8 mouse cellular contexts compared by ENCODE assay signal in genomic region chr19:34550205-34550533, GRCm38 (mm10). TPM values are rescaled to one million over a fixed set of nuclear protein-coding genes. Genes with fewer than 3 reads are reported as not detected.
A peak's percentile ranks its signal among the peaks of the same experiment; 100 is the strongest.
DNase-seq lines count a peak whose midpoint lies in the region; ATAC-seq and TF ChIP-seq lines count a peak whose summit lies in the region.

No protein-coding gene starts in this region.

- peak overlapping the region; percentile 62 for H3K27ac ChIP-seq in heart, adult 2 months
- peak overlapping the region; percentile 36 for H3K27ac ChIP-seq in forebrain, postnatal 0 days (ENCODE audit: low read depth, low read length)
- no peak overlapping the region for H3K27ac ChIP-seq in liver, postnatal 0 days (ENCODE audit: low read depth)

- WGBS in heart, adult 2 months: 25% methylated on average over 4 of the region's 4 CpGs
- WGBS in forebrain, postnatal 0 days: 29% methylated on average over 4 of the region's 4 CpGs
- 31% methylated on average over 4 of the region's 4 CpGs for WGBS in liver, postnatal 0 days (ENCODE audit: insufficient replicate concordance)

- no peaks in the 10 kb centered on the region for H3K27me3 ChIP-seq in heart, adult 2 months (ENCODE audit: control insufficient read depth, insufficient read depth, low read length)
- no peaks in the 10 kb centered on the region; the same call in 1 of the 2 replicates for H3K27me3 ChIP-seq in forebrain, postnatal 0 days (ENCODE audit: insufficient read depth, low read length)
- H3K27me3 ChIP-seq in liver, postnatal 0 days (ENCODE audit: insufficient read depth, low read length): no peaks in the 10 kb centered on the region

- H3K9ac ChIP-seq in heart, adult 2 months (ENCODE audit: low read depth, low read length): no peak overlapping the region
- peak overlapping the region; percentile 58 for H3K9ac ChIP-seq in forebrain, postnatal 0 days
- H3K9ac ChIP-seq in liver, postnatal 0 days (replicated peaks): peak overlapping the region; percentile 28; the same call in 1 of the 2 replicates

- intact Hi-C loops in heart, adult 2 months (cut with DNase I): loop anchor here (2.0 to 5.0 kb wide), 4 partner anchors 23 to 307 kb away; partner anchors contain the start of genes Ifit3b and Lipa
- intact Hi-C loops in heart, postnatal 14 days (cut with DNase I): loop anchor here (5.0 to 10.0 kb wide), 2 partner anchors 225 to 308 kb away; no protein-coding TSS in a partner anchor

- H3K79me2 ChIP-seq in heart, adult 2 months (replicated peaks; ENCODE audit: control insufficient read depth, insufficient read depth, low read length): no peaks in the 10 kb centered on the region

- peak overlapping the region; percentile 64 for H3K4me2 ChIP-seq in forebrain, postnatal 0 days (ENCODE audit: low read depth)
- H3K4me2 ChIP-seq in liver, postnatal 0 days (ENCODE audit: low read depth, low read length): peak overlapping the region; percentile 73

- no peaks in the 10 kb centered on the region for H3K9me3 ChIP-seq in forebrain, postnatal 0 days (ENCODE audit: low read length)
- H3K9me3 ChIP-seq in liver, postnatal 0 days (ENCODE audit: low read length): no peaks in the 10 kb centered on the region

- peak; percentile 5 for ATAC-seq in CD4-positive, CD25-positive, alpha-beta regulatory T cell, adult 4 months
- no peak for ATAC-seq in forebrain, postnatal 0 days
- no peak for ATAC-seq in liver, postnatal 0 days
- ATAC-seq in granulocyte monocyte progenitor cell, adult 5-6 weeks (replicated peaks; ENCODE audit: poor library complexity, severe bottlenecking): no peak

- TF ChIP-seq EP300 in heart, adult 2 months (IDR thresholded peaks at IDR 0.05; ENCODE audit: insufficient read depth, low read depth, low read length): no peak
- no peak for TF ChIP-seq EP300 in liver, postnatal 0 days (IDR thresholded peaks at IDR 0.05; ENCODE audit: low read depth)

- DNase-seq in heart, adult 2 months: no peak
- DNase-seq in heart, postnatal 14 days: no peak
- DNase-seq in forebrain, postnatal 0 days: no peak
- DNase-seq in liver, postnatal 0 days: no peak
- DNase-seq in gastrocnemius, postnatal 4 days (ENCODE audit: low spot score in 2 of 2): no peak
- no peak for DNase-seq in kidney, adult 8-10 months

- TF ChIP-seq POLR2A in heart, adult 2 months (IDR thresholded peaks at IDR 0.05; ENCODE audit: insufficient read depth, low read depth, low read length): no peak

- peaks cover 7% of the 10 kb centered on the region for H3K4me1 ChIP-seq in heart, adult 2 months (ENCODE audit: control insufficient read depth, insufficient read depth, low read length)
- H3K4me1 ChIP-seq in forebrain, postnatal 0 days (ENCODE audit: insufficient read depth): no peaks in the 10 kb centered on the region
- H3K4me1 ChIP-seq in liver, postnatal 0 days (ENCODE audit: insufficient read depth): peaks cover 8% of the 10 kb centered on the region; the same call in 1 of the 2 replicates

- peak overlapping the region; percentile 44; the same call in 1 of the 2 replicates for H3K4me3 ChIP-seq in heart, adult 2 months
- H3K4me3 ChIP-seq in forebrain, postnatal 0 days (ENCODE audit: low read depth, low read length): peak overlapping the region; percentile 64
- H3K4me3 ChIP-seq in liver, postnatal 0 days (ENCODE audit: low read depth, low read length): peak overlapping the region; percentile 52

- no peak for TF ChIP-seq CTCF in heart, adult 2 months (IDR thresholded peaks at IDR 0.05)
- no peak for TF ChIP-seq CTCF in forebrain, postnatal 0 days (IDR thresholded peaks at IDR 0.05; ENCODE audit: low read depth)
- TF ChIP-seq CTCF in liver, postnatal 0 days (IDR thresholded peaks at IDR 0.05; ENCODE audit: low read depth): no peak

- peaks cover 14% of the 10 kb centered on the region for H3K36me3 ChIP-seq in heart, adult 2 months (ENCODE audit: control insufficient read depth, insufficient read depth, low read length)
- H3K36me3 ChIP-seq in forebrain, postnatal 0 days (ENCODE audit: insufficient read depth): no peaks in the 10 kb centered on the region
- no peaks in the 10 kb centered on the region for H3K36me3 ChIP-seq in liver, postnatal 0 days (replicated peaks; ENCODE audit: insufficient read depth, low read length)

RNA-seq across cellular contexts. Expression of gene Ifit2, which starts 0.3 kb away (rescaled TPM):
- total RNA-seq in heart, adult 2 months (2021): 1 to 10 TPM; 3.4 to 4.2 TPM
- polyA plus RNA-seq in heart, adult 2 months (2012; rRNA removed): 1.8 and 5.3 TPM in 2 replicates
- total RNA-seq in heart, postnatal 14 days (2021): 1 to 10 TPM; 3.3 to 3.5 TPM
- polyA plus RNA-seq in CD4-positive, CD25-positive, alpha-beta regulatory T cell, adult 4 months (2017; shearing (Covaris generic)): 10 to 100 TPM; 28.5 to 31.7 TPM
- total RNA-seq in forebrain, postnatal 0 days (2014; rRNA removed): 11.1 and 11.9 TPM in 2 replicates
- 6.3 and 8.0 TPM in 2 replicates for polyA plus RNA-seq in forebrain, postnatal 0 days (2015; fragmentation: Nextera tagmentation; extraction: Ambion mirVana)
- 3.5 and 3.7 TPM in 2 replicates for polyA plus RNA-seq in liver, postnatal 0 days (2015; fragmentation: Nextera tagmentation; extraction: Ambion mirVana)
- total RNA-seq in granulocyte monocyte progenitor cell, adult 5-6 weeks (2014; fragmentation: Nextera tagmentation): 8.9 and 9.2 TPM in 2 replicates
- total RNA-seq in granulocyte monocyte progenitor cell, adult 5-6 weeks (2017): 17.8 and 19.6 TPM in 2 replicates
- total RNA-seq in gastrocnemius, postnatal 4 days (2021): 1 to 10 TPM; 5.2 to 5.7 TPM

RNA-seq across cellular contexts. Expression of gene Lipa, which starts 22.9 kb away (rescaled TPM):
- 10 to 100 TPM; 24.9 to 25.1 TPM for total RNA-seq in heart, adult 2 months (2021)
- 18.8 and 30.9 TPM in 2 replicates for polyA plus RNA-seq in heart, adult 2 months (2012; rRNA removed)
- total RNA-seq in heart, postnatal 14 days (2021): 10 to 100 TPM; 26.9 to 28.6 TPM
- polyA plus RNA-seq in CD4-positive, CD25-positive, alpha-beta regulatory T cell, adult 4 months (2017; shearing (Covaris generic)): 100 to 1,000 TPM; 100 to 102 TPM
- total RNA-seq in forebrain, postnatal 0 days (2014; rRNA removed): 17.9 and 21.9 TPM in 2 replicates
- 15.3 and 17.3 TPM in 2 replicates for polyA plus RNA-seq in forebrain, postnatal 0 days (2015; fragmentation: Nextera tagmentation; extraction: Ambion mirVana)
- 139 and 144 TPM in 2 replicates for polyA plus RNA-seq in liver, postnatal 0 days (2015; fragmentation: Nextera tagmentation; extraction: Ambion mirVana)
- 45.6 and 49.7 TPM in 2 replicates for total RNA-seq in granulocyte monocyte progenitor cell, adult 5-6 weeks (2014; fragmentation: Nextera tagmentation)
- total RNA-seq in granulocyte monocyte progenitor cell, adult 5-6 weeks (2017): 31.4 and 33.1 TPM in 2 replicates
- total RNA-seq in gastrocnemius, postnatal 4 days (2021): 10 to 100 TPM; 20.3 to 20.6 TPM

RNA-seq across cellular contexts. Expression of gene Ifit3, which starts 33.2 kb away (rescaled TPM):
- 1 to 10 TPM; 3.7 to 4.4 TPM for total RNA-seq in heart, adult 2 months (2021)
- 2.9 and 7.6 TPM in 2 replicates for polyA plus RNA-seq in heart, adult 2 months (2012; rRNA removed)
- 1 to 10 TPM; 1.2 to 1.3 TPM for total RNA-seq in heart, postnatal 14 days (2021)
- 10 to 100 TPM; 47.4 to 70.7 TPM for polyA plus RNA-seq in CD4-positive, CD25-positive, alpha-beta regulatory T cell, adult 4 months (2017; shearing (Covaris generic))
- total RNA-seq in forebrain, postnatal 0 days (2014; rRNA removed): 2.3 and 2.7 TPM in 2 replicates
- 2.7 and 3.2 TPM in 2 replicates for polyA plus RNA-seq in forebrain, postnatal 0 days (2015; fragmentation: Nextera tagmentation; extraction: Ambion mirVana)
- polyA plus RNA-seq in liver, postnatal 0 days (2015; fragmentation: Nextera tagmentation; extraction: Ambion mirVana): 10.1 and 11.7 TPM in 2 replicates
- not detected in 2 replicates for total RNA-seq in granulocyte monocyte progenitor cell, adult 5-6 weeks (2014; fragmentation: Nextera tagmentation)
- 1.1 and 3.5 TPM in 2 replicates for total RNA-seq in granulocyte monocyte progenitor cell, adult 5-6 weeks (2017)
- 1 to 10 TPM in 1 of 2 experiments, under 1 TPM in 1; 0.65 to 1.3 TPM for total RNA-seq in gastrocnemius, postnatal 4 days (2021)

RNA-seq across cellular contexts. Expression of gene Ifit1bl1, which starts 51.6 kb away (rescaled TPM):
- 1 to 10 TPM; 1.5 to 1.8 TPM for total RNA-seq in heart, adult 2 months (2021)
- 1.3 and 2.8 TPM in 2 replicates for polyA plus RNA-seq in heart, adult 2 months (2012; rRNA removed)
- under 1 TPM; 0.88 to 1.00 TPM for total RNA-seq in heart, postnatal 14 days (2021)
- 100 to 1,000 TPM; 116 to 127 TPM for polyA plus RNA-seq in CD4-positive, CD25-positive, alpha-beta regulatory T cell, adult 4 months (2017; shearing (Covaris generic))
- 1.8 and 2.5 TPM in 2 replicates for total RNA-seq in forebrain, postnatal 0 days (2014; rRNA removed)
- polyA plus RNA-seq in forebrain, postnatal 0 days (2015; fragmentation: Nextera tagmentation; extraction: Ambion mirVana): 1.4 and 1.6 TPM in 2 replicates
- polyA plus RNA-seq in liver, postnatal 0 days (2015; fragmentation: Nextera tagmentation; extraction: Ambion mirVana): 0.75 TPM in 2 replicates
- total RNA-seq in granulocyte monocyte progenitor cell, adult 5-6 weeks (2014; fragmentation: Nextera tagmentation): not detected in 2 replicates
- total RNA-seq in granulocyte monocyte progenitor cell, adult 5-6 weeks (2017): 0.46 and 0.56 TPM in 2 replicates
- total RNA-seq in gastrocnemius, postnatal 4 days (2021): under 1 TPM in 1 of 2 experiments, not detected in 1; 0.44 TPM

RNA-seq across cellular contexts. Expression of gene Ifit3b, which starts 57.6 kb away (rescaled TPM):
- 1 to 10 TPM; 1.2 to 1.4 TPM for total RNA-seq in heart, adult 2 months (2021)
- 0.90 and 2.4 TPM in 2 replicates for polyA plus RNA-seq in heart, adult 2 months (2012; rRNA removed)
- under 1 TPM; 0.50 to 0.56 TPM for total RNA-seq in heart, postnatal 14 days (2021)
- polyA plus RNA-seq in CD4-positive, CD25-positive, alpha-beta regulatory T cell, adult 4 months (2017; shearing (Covaris generic)): 10 to 100 TPM in 1 of 2 experiments, 1 to 10 TPM in 1; 9.3 to 14.8 TPM
- total RNA-seq in forebrain, postnatal 0 days (2014; rRNA removed): 0.15 and 0.19 TPM in 2 replicates
- 0.45 and 0.79 TPM in 2 replicates for polyA plus RNA-seq in forebrain, postnatal 0 days (2015; fragmentation: Nextera tagmentation; extraction: Ambion mirVana)
- 2.2 and 2.7 TPM in 2 replicates for polyA plus RNA-seq in liver, postnatal 0 days (2015; fragmentation: Nextera tagmentation; extraction: Ambion mirVana)
- total RNA-seq in granulocyte monocyte progenitor cell, adult 5-6 weeks (2014; fragmentation: Nextera tagmentation): not detected in 2 replicates
- total RNA-seq in granulocyte monocyte progenitor cell, adult 5-6 weeks (2017): not detected in 2 replicates
- total RNA-seq in gastrocnemius, postnatal 4 days (2021): under 1 TPM; 0.34 to 0.37 TPM
